Mouse (Mus musculus) liver, embryonic 11.5 days (tissue): ENCODE measurements around the gene Tmem106c. TPM values are rescaled to one million over a fixed set of nuclear protein-coding genes. Genes with fewer than 3 reads are reported as not detected.

Experiments
- ATAC-seq: fragments of 200-750 bp; cut with Nextera tagmentation; replicated peaks from 2 replicates; pipeline ENCODE4 v1.8.0; 2017; ENCODE audit warnings: moderate number of reproducible peaks, mild to moderate bottlenecking, moderate TSS enrichment, moderate library complexity; ENCODE audit not compliant: low FRiP score
- DNase-seq: peaks from one replicate; pipeline ENCODE4 v3.0.0-alpha.2; 2017; ENCODE audit warnings: low spot score
- H3K27ac ChIP-seq: fragments of 300-500 bp; sonication (generic); 2 replicates; pipeline ENCODE4 v1.5.1; 2014; ENCODE audit warnings: mild to moderate bottlenecking, low read depth, low read length, control low read depth
- H3K27me3 ChIP-seq: fragments of 300-500 bp; sonication (generic); replicated peaks from 2 replicates; pipeline ENCODE4 v1.6.1; 2014; ENCODE audit warnings: low read length, mixed read lengths; ENCODE audit not compliant: control insufficient read depth, insufficient read depth
- H3K36me3 ChIP-seq: fragments of 300-500 bp; sonication (generic); 2 replicates; pipeline ENCODE4 v1.6.1; 2014; ENCODE audit warnings: mild to moderate bottlenecking, low read length, moderate library complexity, mixed read lengths; ENCODE audit not compliant: control insufficient read depth, insufficient read depth
- H3K4me1 ChIP-seq: fragments of 300-500 bp; sonication (generic); replicated peaks from 2 replicates; pipeline ENCODE4 v1.6.1; 2014; ENCODE audit warnings: low read length, mixed read lengths; ENCODE audit not compliant: control insufficient read depth, insufficient read depth
- H3K4me2 ChIP-seq: fragments of 300-500 bp; sonication (generic); 2 replicates; pipeline ENCODE4 v1.6.1; 2014; ENCODE audit warnings: mild to moderate bottlenecking, control low read depth, moderate library complexity
- H3K4me3 ChIP-seq: fragments of 300-500 bp; sonication (generic); 2 replicates; pipeline ENCODE4 v1.5.1; 2014; ENCODE audit warnings: low read depth, low read length, control low read depth
- H3K9ac ChIP-seq: fragments of 300-500 bp; sonication (generic); 2 replicates; pipeline ENCODE4 v1.6.1; 2014; ENCODE audit warnings: low read depth, low read length, control low read depth
- H3K9me3 ChIP-seq: fragments of 300-500 bp; sonication (generic); 2 replicates; pipeline ENCODE4 v1.6.1; 2016; ENCODE audit warnings: low read length, inconsistent platforms, mixed read lengths; ENCODE audit not compliant: control insufficient read depth
- WGBS: fragments of 180-500 bp; shearing (Covaris S2); extraction: QIAGEN DNeasy Blood & Tissue Kit; methylation state at CpG from one replicate; pipeline ENCODE4 v1.1.7; 2014; 5-methylcytosine and 5-hydroxymethylcytosine counted together
- polyA plus RNA-seq: library from polyadenylated mRNA; unstranded; fragments of >200 nt; fragmentation: Nextera tagmentation; extraction: Ambion mirVana; gene quantifications from 2 replicates; pipeline ENCODE4 v1.2.1, GENCODE M21; 2014

Gene Tmem106c
- polyA plus RNA-seq, 1 experiment from 2014 or later = 25.7 TPM

- peaks cover 79% of the 10 kb centered on the region for H3K27me3 ChIP-seq
Observed at GRCm38 (mm10) chr15:97999991-98000390, 36.0 kb downstream of the Tmem106c start.

DNA sequence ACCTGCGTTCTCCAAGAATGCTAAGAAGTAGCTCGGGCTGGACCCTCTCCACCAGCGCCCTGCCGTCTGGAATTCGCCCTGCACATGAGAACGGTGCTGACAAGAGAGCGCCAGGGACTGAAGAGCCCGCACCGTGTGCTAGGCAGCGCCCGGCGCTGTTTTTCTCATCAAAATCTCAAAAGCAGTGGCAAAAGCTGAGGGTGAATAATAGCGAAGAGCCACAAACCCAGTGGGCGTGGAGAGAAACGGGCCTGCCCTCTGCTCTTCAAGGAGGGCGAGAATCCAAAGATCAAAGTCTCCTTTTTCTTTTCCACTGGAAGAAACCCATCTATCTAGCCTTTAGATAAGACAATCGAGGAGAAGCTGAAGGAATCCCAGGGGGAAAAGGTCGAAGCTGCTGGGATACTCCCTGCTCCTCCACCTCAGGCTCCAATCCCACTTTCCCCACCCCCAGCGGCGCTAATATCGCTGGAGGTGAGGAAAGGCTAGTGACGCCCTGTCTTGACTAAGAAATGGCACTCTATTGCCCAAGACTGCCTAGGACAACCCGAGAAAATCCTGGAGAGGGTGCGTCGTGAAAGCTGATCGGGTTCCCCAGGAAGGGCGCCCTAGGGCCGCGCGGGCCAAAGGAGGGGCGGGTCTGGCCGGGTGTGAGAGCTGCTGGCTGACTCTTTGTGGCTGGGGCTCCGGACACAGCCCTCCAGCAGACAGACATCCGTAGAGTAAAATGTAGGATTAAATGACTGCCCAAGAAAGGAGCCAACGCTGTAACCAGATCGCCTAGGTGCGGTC lies 37.5 kb downstream of the Tmem106c start:
- no peak for ATAC-seq
- DNase-seq = no peak
- Histone ChIP-seq H3K36me3 (no peaks in the 10 kb centered on the region), H3K4me2 (peak overlapping the region; percentile 52), H3K4me1 (peaks cover 14% of the 10 kb centered on the region), H3K27me3 (peaks cover 94% of the 10 kb centered on the region), H3K9me3 (no peaks in the 10 kb centered on the region), H3K9ac (no peak overlapping the region), H3K27ac (no peak overlapping the region), H3K4me3 (peak overlapping the region; percentile 29)
- WGBS = 2% methylated on average over 37 of the region's 37 CpGs

More at GRCm38 (mm10) chr15:97999991-98000390, 36.0 kb downstream of the Tmem106c start:
- Histone ChIP-seq H3K27ac (no peak overlapping the region), H3K4me1 (peaks cover 13% of the 10 kb centered on the region), H3K9me3 (no peaks in the 10 kb centered on the region), H3K4me3 (no peak overlapping the region), H3K4me2 (no peak overlapping the region), H3K36me3 (no peaks in the 10 kb centered on the region), H3K9ac (no peak overlapping the region)
- WGBS = 5% methylated on average over 7 of the region's 7 CpGs
- no peak for DNase-seq
- ATAC-seq = no peak

DNA sequence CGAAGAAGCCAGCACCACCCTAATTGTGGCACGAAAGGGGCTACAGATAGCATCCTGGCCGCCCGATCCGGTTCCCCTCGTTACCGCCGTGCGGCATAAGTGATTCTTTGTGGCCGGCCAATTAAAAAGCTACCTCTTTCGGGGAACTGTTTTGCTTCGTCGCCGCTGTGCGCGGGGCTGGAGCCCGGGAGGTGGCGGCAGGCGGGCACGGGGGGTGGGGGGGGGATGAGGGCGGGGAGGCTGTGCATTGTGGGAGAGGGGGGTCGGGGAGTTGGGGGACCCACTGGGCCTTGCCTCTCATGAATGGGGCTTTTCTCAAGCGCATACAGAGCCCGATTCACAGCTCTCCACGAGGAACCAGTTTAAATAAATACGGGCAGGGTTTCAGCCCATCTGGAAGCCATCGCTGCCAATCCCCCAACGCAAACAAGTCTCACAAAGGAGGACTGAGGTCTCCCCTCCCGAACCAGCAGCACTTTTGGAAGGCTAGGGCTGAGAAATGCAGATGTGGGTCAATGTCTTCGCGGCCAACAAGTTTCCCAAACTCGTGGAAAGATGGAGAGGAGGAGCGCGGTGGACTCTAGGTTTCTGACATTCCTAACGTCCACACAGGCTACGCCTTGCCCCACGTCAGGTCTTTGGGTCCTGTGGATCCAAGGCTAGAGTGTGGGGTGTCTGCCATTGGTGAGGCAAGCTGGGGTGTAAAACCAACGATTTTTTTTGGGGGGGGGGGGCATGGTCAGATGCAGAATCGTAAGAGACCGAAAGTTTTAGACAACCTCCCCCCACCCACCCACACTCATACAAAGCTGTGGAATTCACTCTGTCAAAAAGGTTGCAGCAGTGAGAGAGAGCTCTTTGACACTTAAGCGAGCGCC lies 38.4 kb downstream of the Tmem106c start:
- 1% methylated on average over 42 of the region's 42 CpGs for WGBS
- Histone ChIP-seq H3K4me3 (peak overlapping the region; percentile 29), H3K27me3 (peaks cover 98% of the 10 kb centered on the region), H3K4me1 (peaks cover 14% of the 10 kb centered on the region), H3K4me2 (peak overlapping the region; percentile 52), H3K9ac (no peak overlapping the region), H3K9me3 (no peaks in the 10 kb centered on the region), H3K36me3 (no peaks in the 10 kb centered on the region), H3K27ac (no peak overlapping the region)
- no peak for DNase-seq
- no peak for ATAC-seq

- H3K4me3 ChIP-seq = peak overlapping the region; percentile 29
Observed at GRCm38 (mm10) chr15:98002991-98003821, 39.2 kb downstream of the Tmem106c start.

GRCm38 (mm10) chr15:98003822-98004739 lies 40.1 kb downstream of the Tmem106c start, which contains the start of gene Col2a1:
Gene Col2a1 (minus strand): TSS chr15:98004695.
- Histone ChIP-seq H3K4me1 (peaks cover 14% of the 10 kb centered on the region), H3K4me2 (peak within 1 kb of the TSS; percentile 56), H3K9me3 (no peaks in the 10 kb centered on the region), H3K27ac (no peak within 1 kb of the TSS), H3K9ac (no peak within 1 kb of the TSS), H3K27me3 (peaks cover 99% of the 10 kb centered on the region), H3K36me3 (no peaks in the 10 kb centered on the region), H3K4me3 (peak within 1 kb of the TSS; percentile 22)
- ATAC-seq (no peak), DNase-seq (no peak)
- WGBS = under 1% methylated on average over 59 of the region's 59 CpGs

More at GRCm38 (mm10) chr15:98002991-98003821, 39.2 kb downstream of the Tmem106c start:
- Histone ChIP-seq H3K4me2 (peak overlapping the region; percentile 52), H3K9ac (no peak overlapping the region), H3K27ac (no peak overlapping the region), H3K36me3 (no peaks in the 10 kb centered on the region), H3K27me3 (peaks cover 99% of the 10 kb centered on the region), H3K4me1 (peaks cover 14% of the 10 kb centered on the region), H3K9me3 (no peaks in the 10 kb centered on the region)
- DNase-seq = no peak
- ATAC-seq = no peak
- 2% methylated on average over 42 of the region's 42 CpGs for WGBS

DNA sequence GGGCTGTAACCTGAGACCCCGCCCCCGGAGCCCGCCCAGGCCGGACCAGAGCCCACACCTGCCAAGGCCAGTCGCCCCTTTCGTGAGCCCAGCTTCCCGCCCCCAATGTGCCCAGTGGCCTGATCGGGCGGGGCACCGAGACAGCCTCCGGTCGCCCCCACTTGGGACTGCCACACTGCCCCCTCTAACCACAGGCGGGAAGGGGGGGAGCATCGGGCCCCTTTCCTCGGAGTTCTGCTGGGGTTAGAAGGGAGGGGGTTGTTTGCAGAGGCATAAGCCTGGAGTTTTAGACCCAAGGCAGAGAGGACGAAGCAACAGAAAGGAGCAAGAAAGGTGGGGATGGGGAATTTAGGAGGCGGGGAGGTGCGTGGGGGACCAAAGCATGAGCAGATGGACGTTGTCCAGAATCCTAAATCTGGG lies 40.8 kb downstream of the Tmem106c start:
- Histone ChIP-seq H3K36me3 (no peaks in the 10 kb centered on the region), H3K27me3 (peaks cover 97% of the 10 kb centered on the region), H3K4me3 (peak overlapping the region; percentile 22), H3K9ac (no peak overlapping the region), H3K9me3 (no peaks in the 10 kb centered on the region), H3K4me1 (peaks cover 14% of the 10 kb centered on the region), H3K27ac (no peak overlapping the region), H3K4me2 (peak overlapping the region; percentile 56)
- DNase-seq = no peak
- no peak for ATAC-seq
- WGBS = 2% methylated on average over 18 of the region's 19 CpGs

DNA sequence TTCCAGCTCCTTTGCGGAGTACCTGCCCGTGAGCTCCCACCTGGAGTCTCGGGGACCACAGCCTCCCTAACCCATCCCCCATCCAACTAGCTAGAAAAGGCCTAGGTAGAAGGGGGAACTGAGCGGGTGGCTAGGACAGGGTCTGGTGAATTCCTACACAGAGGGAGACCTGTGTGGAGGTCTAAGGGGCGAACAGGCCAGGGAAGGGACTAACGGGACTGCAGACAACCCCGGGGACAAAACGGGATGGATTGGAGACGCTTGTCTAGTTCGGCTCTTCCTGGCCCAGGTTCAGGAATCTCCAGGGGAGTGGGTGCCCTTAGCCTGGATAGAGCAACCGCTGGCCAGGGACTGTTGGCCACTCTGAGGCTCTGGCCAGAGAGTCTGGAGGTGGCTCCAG lies 41.2 kb downstream of the Tmem106c start:
- Histone ChIP-seq H3K4me3 (no peak overlapping the region), H3K27ac (no peak overlapping the region), H3K9ac (no peak overlapping the region), H3K9me3 (no peaks in the 10 kb centered on the region), H3K27me3 (peaks cover 92% of the 10 kb centered on the region), H3K36me3 (no peaks in the 10 kb centered on the region), H3K4me1 (peaks cover 14% of the 10 kb centered on the region), H3K4me2 (no peak overlapping the region)
- ATAC-seq = no peak
- no peak for DNase-seq
- WGBS = 8% methylated on average over 11 of the region's 11 CpGs
